Mouse (Mus musculus) skeletal muscle tissue, adult 2 months (tissue): ENCODE measurements at regions not wholly inside any gene's neighbourhood (a gene's known extent, or its start where the extent isn't known, plus 50 kb on each side); places are given as distances from the start of the nearest gene placed in this dataset.
A peak's percentile ranks its signal among the peaks of the same experiment; 100 is the strongest.

Experiments
- DNase-seq: peaks from one replicate; pipeline ENCODE4 v3.0.0-alpha.2; 2012; ENCODE audit warnings: low read depth, low spot score

DNA sequence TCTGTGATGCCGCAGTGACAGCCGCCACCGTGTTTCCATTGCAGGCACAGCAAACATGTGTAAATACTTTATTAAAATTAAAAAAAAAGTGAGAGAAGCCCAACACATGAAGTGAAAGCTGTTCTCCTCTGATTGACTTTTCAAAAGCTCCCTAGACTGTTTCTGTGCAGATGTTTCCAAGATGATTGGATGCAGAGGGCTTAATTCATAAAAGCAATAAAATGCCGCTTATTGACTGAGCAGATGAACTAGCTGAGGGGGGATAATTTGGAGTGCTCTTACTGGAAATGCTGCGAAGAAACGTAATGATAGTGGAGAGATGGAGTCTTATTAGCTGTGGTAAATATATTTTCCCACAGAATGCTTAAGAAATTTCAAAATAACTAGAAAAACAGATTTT is 170.4 kb downstream of the Rnf144a start:
- no peak for DNase-seq

DNA sequence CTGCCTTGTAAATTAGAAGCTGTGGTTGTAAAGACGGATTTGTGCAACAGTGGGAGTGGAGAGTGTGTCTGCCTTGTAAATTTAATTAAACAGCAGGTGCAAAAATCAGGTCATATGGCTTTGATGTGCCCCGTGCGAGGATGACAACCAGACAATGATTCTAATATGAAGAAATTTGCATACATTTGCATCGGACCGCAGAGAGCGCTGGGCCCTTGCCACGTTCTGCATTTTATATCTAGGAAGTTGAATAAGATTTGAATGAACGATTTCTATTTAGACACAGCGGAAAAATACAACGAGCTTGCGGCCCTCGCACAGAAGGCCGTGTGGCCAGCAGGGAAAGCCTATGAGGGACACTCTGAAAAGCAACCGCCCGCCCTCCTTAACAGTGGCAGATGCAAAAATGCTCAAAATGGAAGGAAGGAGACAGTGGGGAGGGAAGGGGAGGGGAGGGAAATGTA is 187.5 kb downstream of the Rnf144a start:
- no peak for DNase-seq

DNA sequence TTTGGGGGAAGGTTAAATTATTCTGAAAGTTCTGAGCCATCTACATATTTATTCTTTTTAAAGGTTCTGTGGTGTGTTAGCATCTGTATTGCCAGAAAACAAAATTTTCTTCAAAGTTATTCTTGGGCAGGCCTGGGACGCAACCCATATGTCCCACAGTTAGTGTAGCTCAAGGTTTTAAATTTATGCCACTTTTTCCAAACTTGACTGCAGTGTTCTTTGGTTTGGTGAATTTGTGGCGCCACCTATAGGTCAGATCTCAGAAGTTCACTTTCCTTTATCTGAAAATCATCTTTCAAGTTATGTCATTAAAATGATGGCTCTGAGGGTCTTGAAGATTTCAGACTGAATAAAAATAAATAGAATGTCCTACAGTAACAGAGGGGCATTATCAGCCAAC is 188.7 kb downstream of the Rnf144a start:
- DNase-seq = peak; percentile 0

DNA sequence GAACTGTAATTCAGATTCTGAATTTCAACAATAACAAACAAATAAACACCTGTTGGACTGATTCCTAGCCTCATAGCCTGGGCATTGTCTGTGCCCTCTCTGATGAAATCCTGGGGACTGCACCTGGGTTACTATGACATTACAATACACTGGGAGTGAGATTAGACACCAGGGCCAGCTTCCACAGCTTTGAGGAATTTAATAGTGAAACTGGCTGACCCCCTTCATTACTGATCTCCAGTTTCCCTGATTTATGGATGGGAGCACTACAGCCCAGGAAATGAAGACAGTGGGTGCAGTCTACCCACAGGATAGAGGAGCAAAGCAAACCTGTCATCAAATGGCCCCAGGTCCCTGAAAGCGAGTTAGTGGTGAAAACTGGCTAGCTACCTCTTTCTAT is 202.6 kb downstream of the Rnf144a start:
- no peak for DNase-seq

DNA sequence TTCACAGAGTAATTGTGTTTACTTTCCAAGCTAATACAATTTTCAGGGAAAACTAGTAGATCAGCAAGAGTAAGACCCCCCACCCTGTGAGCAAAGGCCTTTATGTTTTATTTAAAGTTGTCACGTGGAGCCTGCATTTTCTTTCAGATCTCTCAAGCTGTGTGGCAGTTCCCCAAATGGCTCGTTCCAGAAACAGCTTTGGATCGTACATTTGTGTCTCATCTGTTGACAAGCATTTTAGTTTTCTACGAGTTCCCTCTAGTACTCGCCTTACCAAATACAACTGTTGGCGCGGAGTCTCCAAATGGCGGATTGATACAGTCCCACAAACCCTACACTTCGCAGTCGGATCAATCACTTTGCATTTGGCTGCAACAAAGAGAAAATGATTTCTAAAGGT is 203.6 kb downstream of the Rnf144a start:
- no peak for DNase-seq

DNA sequence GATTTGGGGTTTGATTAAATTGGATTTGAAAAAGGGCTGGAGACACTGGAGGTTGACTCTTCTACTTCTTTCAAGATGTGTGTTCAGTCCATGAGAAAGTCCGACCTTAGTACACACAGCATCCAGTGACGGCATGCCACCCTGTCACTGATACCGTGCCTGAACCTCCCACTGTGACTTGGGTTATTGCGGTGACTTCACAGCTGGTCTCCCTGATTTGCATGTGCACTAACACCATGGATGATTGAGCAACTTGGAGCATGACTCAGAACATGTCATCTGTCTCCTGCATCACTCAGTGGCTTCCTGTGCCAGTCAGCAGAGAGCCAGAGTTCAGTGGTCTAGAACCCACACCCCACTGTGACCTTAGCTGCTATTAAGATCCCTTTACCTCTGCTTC is 208.3 kb downstream of the Rnf144a start:
- DNase-seq = no peak

DNA sequence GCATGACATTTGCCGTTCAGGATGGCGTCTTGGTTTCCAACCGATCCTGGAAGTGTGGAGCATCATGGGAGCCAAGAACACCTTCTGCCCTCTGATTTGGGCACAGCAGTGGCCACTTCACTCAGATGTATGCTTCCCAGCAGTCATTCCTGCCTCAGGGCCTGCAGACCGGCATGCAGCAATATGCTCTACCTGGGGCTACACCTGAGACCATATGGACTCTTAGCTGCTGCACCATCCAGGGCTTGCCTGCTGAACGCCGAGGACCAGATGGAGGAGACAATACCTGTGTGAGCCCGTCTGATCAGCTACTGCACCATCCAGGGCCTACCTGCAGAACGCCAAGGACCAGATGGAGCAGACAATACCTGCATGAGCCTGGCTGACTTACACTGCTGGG is 209.0 kb downstream of the Rnf144a start:
- DNase-seq = no peak

DNA sequence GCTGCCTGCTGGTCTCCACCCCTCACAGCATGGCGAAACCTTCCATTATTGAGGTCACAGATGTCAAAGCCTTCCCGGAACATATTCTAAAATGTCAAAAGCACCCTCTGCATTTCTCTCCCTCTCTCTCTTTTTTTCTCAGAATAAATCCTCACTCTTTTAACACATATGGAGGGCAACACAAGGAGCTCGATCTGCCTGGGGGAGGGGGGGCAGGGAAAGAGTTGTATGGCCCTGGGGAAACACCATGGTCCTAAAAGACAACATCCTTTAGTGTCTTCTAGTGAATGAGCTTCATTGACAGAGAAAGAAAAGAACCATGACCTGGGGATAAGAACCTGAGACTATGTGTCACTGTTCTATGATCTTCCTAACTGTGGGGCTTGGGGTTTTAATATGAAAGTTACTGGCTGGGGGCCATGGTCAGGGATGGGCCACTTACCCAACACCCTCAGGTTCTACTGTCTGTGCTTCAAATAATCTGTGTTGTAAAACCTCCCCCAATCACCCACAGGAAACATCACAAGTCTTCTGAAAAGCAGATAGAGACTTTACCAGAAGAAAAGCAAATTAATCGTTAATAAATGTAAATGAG is 223.0 kb downstream of the Rnf144a start:
- DNase-seq = no peak

DNA sequence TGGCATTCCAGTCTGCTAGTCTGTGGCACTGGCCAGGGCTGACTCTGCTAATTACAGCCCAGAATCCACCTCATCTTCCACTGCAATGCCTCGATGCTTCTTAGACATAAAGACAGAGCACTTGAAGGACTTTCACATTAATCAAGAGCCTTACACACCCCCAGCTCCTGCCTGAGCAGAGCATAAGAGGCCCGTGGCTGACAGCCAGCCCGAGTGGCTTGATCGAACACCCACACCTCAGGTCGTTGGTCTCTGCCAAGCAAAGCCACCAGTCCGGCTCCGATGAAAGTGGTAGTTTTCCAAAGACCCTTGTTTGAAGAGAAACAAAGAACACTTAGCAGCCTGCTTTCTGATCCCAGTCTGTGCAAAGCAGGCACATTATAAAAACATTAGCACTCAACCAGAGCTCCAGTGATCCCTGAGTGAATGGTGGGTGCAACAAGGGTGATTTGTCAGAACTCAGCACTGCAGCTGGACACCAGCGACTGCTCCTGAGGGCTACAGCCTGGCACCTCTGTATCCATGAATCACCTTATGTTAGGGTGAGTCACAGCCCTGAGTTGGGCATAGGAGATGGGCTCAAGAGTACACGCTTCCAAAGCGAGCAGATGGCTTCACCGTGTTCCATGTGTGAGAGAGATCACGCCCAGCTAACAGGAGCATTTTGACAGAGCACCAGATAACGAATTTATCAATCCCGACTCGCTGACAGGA is 223.6 kb downstream of the Rnf144a start:
- no peak for DNase-seq

DNA sequence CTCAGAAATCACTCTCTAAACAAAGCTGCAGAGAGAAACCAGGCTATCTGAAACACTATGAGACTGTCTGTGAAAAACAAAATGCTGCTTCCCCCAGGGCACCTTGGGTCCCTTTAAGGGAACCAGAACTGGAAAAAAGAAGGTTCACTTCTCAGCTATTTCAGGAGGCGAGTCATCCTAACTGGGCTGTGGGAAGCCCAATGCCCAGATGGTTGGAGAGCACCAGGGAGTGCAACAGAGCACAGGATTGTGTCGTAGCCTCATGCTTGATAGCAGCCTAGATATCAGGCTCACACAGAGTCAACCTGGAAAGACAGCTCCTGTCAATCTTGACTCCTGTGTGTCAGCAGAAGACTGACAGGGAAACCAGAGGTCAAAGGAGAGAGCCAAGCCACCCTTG is 226.1 kb downstream of the Rnf144a start:
- no peak for DNase-seq

DNA sequence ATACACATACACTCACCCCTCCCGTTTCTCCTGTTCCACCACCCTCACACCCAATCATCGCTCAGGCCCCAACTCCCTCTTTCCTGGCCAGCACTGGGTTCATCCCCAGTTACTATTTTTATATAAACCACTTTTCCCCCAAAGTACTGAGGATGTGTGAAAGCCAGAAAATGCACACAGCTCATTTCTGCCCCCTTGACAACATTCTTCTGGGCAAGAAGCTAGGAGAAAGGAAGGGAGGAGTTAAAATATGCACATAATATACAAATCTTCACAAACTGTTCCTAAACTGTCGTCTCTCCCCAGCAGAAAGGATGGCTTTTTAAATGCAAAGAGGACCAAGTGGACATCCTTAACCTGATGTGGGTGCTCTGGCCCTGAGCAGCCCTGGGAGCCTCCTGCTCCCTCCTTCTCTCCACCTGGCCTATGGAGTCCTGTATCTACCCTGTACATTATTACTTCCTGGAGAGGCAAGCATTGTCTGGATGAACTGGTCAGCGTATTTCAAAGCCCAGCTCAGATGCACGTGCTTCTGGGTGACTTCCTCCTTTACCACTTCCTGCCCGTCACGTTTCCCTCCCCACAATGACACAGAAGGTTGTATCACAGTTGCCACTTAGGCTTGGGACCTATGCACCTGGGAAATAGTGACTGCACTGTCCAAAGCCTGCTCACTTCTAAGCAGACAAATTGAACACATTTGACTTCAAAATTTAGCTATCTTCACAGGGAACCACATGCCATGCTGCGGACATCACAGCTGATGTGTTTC is 227.8 kb downstream of the Rnf144a start:
- DNase-seq = no peak

DNA sequence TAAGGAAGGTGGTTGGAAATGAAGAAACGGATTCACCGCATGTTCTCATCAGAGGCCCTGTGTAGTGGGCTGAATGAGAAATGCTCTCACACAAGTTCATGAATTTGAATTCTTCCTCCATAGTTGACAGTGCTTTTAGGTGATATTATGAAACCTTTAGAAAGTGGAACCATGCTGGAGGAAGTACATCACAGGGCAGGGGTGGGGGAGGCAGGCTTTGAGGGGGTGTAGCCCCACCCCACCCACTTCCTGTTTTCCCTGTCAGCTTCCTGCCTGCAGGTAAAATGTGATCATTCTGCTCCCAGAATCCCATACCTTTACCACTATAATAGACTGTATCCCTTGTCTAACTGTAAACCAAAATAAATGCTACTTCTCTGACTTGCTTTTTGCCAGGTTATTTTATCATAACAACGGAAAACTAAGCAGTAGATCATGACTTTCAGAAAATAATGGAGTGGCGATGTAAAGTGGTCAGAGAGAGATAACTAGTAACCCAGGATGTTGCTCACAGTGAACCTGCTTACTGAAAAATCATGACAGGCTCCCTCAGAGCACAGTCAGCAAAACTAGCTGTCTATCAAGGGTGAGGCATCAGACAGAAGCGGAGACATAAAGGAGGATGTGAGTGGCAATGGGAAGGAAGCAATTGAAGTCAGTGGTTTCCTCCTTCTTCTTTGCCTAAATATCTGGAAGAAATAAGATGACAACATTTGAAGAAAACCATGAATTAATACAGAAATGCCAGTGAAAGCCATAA is 230.2 kb downstream of the Rnf144a start:
- no peak for DNase-seq

DNA sequence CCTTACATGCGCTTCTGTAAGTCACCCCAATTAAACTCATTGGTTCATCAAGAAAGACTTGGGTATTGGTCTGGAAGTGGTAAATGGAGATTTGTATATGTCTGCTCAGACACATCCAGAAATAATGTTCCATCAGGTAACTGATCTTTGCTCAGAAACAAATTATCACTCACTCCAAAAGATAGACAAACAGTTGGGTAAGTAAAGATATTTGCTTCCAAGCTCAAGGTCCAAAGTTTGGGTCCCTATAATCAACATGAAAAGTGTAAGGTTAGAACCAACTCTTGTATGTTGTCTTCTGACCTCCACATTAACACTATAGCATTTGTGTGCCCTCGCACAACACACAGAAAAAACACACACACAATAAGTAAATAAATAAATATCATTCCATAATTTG is 232.0 kb downstream of the Rnf144a start:
- no peak for DNase-seq

DNA sequence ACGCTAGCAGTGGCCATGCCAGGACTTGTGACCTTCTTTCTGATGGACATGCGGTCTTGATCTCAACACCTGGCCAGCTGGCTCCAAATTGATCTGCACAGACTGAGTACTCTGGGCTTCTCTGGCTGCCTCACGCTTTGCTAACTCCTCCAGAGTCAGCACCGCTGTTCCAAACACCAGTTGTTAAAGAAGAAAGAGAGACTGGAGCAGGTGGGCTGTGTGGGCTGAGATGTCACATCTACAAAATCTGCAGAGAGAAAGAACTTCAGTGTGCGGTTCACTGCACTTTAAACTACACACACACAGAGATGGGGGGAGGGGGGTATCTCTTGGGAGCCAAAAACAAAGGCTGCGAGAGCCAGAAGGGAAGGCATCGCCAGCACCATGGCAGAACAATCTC is 234.2 kb downstream of the Rnf144a start:
- no peak for DNase-seq

DNA sequence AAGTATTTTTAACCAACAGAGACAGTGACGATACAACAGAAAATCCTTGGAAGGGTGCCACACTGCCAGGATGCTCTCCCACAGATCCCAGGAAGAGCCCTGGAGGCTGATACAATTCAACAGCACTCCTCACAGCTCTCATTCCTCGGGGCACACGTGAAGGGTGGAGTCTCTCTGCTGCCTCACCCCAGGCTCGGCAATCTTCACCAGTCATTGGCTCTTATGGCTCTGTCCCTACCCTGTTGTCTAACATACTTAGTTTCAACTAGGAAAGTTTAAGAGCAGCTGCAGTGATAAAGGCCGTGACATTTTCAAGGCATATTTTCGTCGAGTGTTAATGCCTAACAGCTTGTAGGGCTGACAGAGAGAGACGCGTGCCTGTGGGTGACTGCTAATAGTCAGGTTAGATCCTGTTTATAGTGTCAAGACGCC is 238.8 kb downstream of the Rnf144a start:
- DNase-seq = no peak

DNA sequence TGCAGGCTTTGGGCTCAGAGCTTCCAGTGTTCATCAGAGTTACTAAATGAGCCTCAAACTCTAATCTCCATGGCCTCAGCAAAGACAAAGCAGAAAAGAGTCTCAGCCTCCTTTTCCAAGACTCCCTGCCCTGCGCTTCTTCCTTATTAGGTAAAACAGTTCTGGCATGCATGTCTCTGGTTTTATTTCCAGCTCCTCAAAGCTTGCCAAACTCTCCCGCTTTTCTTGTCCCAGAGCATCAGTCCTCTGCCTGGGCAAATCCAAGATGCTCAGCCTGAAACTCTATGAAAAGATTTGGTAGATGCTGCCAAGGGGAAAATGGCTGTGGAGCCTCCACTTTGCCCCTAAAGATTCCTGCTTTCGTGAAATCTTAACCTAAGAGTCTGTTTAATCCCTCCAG is 251.6 kb downstream of the Rnf144a start:
- no peak for DNase-seq

DNA sequence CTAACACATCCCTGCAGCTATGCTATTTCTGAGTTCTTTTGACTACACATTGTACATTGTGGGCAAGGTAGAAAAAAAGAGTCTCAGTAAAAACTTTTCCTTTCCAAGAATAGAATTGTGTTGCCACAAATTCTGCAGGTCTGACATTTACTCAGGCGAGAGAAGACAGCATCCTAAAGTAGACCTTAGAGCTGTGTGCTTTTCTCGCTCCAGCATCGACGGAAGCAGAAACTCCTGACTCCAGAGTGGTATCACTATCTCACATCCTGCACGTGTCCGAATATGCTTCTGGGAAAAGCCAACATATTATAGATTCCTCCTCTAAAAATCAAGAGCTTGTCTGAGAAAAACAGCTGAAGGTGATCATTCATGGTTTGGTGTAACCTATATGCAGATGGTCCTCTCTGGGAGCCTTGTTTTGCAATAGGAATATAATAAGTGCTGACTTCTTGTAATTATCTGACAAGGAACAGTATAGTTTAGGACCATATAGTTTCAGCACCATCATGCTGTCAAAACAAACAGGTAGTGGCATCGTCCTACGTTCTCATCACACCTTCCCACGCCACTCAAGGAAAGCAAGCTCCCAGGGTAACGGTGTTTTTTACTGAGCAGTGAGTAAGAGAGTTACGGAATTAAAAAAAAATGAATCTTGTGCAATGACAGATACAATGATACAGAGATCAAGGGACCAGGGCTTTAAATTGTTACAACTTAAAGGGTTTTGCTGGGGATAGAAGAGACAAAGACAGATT is 254.0 kb downstream of the Rnf144a start:
- DNase-seq = no peak

DNA sequence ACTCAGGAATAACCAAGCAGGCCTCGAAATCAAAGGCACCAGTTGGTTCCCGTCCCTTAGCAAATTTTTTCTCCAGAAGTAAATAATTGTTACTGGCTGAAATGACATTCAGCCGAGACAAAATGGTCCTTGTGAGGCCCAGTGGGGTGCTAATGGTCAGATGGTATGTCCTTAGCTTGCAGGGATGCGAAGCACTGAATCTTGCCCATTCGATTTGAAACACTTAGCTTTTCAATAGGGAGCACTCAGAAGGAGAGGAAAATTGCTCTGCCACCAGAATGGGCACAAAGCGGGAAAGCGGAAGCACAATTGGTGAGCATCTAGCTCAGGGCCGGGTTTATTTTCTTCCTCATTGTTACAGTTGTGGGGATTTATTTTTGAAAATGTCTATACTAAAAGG is 262.1 kb downstream of the Rnf144a start:
- DNase-seq = no peak

DNA sequence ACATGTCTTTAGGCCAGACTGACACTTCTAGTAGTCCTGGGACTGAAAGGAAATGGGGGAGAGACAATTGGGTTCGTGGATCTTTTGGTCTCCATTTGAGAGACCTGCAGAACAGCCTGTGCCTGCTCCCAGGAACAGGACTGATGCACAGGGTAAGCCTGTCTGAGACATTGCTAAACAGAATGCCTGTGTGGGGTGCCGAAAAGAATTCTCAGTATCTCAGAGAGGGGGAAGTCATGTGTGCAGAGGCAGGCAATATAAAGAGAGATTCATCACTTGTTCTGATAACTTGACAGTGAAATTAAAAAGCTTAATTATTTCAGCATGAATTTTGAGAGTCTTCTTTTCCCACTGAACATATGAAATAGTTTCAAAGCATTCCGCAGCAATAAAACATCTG is 268.7 kb downstream of the Rnf144a start:
- no peak for DNase-seq

DNA sequence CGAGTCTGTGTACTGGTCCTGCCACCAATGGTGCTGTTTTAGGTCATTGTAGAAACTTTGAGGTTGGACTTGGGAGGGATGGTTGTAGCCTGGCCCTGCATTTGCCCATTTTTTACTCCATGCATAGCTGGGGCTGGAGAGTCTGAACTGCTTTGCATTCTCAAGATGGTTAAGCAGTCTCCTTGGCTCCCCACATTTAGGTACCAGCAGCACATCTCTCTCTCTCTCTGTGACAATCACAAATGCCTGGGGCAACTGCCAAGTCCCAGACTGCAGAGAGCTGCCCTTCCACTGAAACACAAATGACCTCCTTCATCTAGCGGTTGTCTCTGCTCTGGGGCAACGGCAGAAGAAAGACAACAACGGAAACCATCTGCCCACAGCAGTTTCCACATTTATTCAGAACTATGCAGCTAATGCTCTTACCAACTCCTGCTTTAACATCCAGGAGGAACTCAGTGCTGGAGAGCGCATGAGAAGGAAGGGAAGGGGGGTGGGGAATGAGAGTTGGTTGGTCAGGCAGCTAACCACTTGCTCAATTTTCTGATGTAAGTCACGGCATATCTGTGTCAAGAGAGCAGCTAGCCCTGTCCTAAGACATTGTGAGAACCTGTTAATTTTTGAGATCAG is 269.9 kb downstream of the Rnf144a start:
- no peak for DNase-seq

DNA sequence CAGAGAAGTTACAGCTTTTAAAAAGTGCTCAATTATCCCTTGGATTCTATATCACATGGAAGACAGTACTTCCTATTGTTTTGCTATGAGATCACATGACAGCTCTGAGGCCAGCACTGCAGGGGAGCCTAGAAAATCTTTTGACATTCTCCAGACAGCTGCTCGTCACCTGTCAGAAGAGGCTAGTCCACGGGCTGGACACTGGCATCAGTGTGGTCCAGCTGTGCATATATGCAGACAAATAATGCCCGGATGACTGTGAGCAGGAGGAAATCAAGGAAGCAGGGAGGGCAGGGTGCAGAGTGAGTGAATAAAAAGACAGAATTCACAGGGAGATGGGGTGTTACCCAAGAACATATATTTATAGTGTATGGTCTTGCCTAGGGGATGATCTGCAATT is 270.4 kb downstream of the Rnf144a start:
- DNase-seq = no peak
